Mouse (Mus musculus) lung, embryonic 14.5 days (tissue): ENCODE data around the gene Cdc42ep5. TPM values are rescaled to one million over a fixed set of nuclear protein-coding genes. Genes with fewer than 3 reads are reported as not detected.

Experiments
- ATAC-seq: fragments of 200-750 bp; cut with Nextera tagmentation; 2 replicates; pipeline ENCODE4 v1.8.0; 2017; ENCODE audit warnings: mild to moderate bottlenecking, moderate TSS enrichment, moderate library complexity; ENCODE audit not compliant: insufficient read depth
- DNase-seq: peaks from one replicate; pipeline ENCODE4 v3.0.0-alpha.2; 2015
- H3K27ac ChIP-seq: fragments of 300-500 bp; sonication (generic); 2 replicates; pipeline ENCODE4 v1.5.1; 2014; ENCODE audit warnings: low read depth, mild to moderate bottlenecking, moderate library complexity
- H3K27me3 ChIP-seq: fragments of 300-500 bp; sonication (generic); 2 replicates; pipeline ENCODE4 v1.6.1; 2014; ENCODE audit warnings: low read length, control low read depth; ENCODE audit not compliant: insufficient read depth
- H3K36me3 ChIP-seq: fragments of 300-500 bp; sonication (generic); 2 replicates; pipeline ENCODE4 v1.6.1; 2014; ENCODE audit warnings: control low read depth; ENCODE audit not compliant: insufficient read depth
- H3K4me1 ChIP-seq: fragments of 300-500 bp; sonication (generic); 2 replicates; pipeline ENCODE4 v1.6.1; 2014; ENCODE audit warnings: antibody characterized with exemption, control low read depth; ENCODE audit not compliant: insufficient read depth
- H3K4me2 ChIP-seq: fragments of 300-500 bp; sonication (generic); 2 replicates; pipeline ENCODE4 v1.6.1; 2014; ENCODE audit warnings: mild to moderate bottlenecking
- H3K4me3 ChIP-seq: fragments of 300-500 bp; sonication (generic); 2 replicates; pipeline ENCODE4 v1.5.1; 2014; ENCODE audit warnings: low read depth, low read length
- H3K9ac ChIP-seq: fragments of 300-500 bp; sonication (generic); 2 replicates; pipeline ENCODE4 v1.6.1; 2014
- H3K9me3 ChIP-seq: fragments of 300-500 bp; sonication (generic); 2 replicates; pipeline ENCODE4 v1.6.1; 2016; ENCODE audit warnings: low read depth, low read length, control low read depth
- CTCF ChIP-seq: IDR thresholded peaks from 2 replicates; pipeline ENCODE4 v1.5.1; 2016; ENCODE audit warnings: antibody characterized with exemption, low read depth
- WGBS: fragments of 180-500 bp; shearing (Covaris S2); extraction: QIAGEN DNeasy Blood & Tissue Kit; methylation state at CpG from one replicate; pipeline ENCODE4 v1.1.7; 2014; 5-methylcytosine and 5-hydroxymethylcytosine counted together
- polyA plus RNA-seq: library from polyadenylated mRNA; unstranded; fragments of >200 nt; fragmentation: Nextera tagmentation; extraction: Ambion mirVana; gene quantifications from 2 replicates; pipeline ENCODE4 v1.2.1, GENCODE M21; 2014

Gene Cdc42ep5
- polyA plus RNA-seq, 1 experiment from 2014 or later, result 37.5 TPM

GRCm38 (mm10) chr7:4132581-4132980, 32.1 kb downstream of the Cdc42ep5 start:
- no peak for TF ChIP-seq CTCF
- Histone ChIP-seq H3K27me3 (no peaks in the 10 kb centered on the region), H3K4me3 (no peak overlapping the region), H3K9me3 (no peaks in the 10 kb centered on the region), H3K9ac (no peak overlapping the region), H3K4me1 (no peaks in the 10 kb centered on the region), H3K27ac (no peak overlapping the region), H3K4me2 (no peak overlapping the region), H3K36me3 (no peaks in the 10 kb centered on the region)
- DNase-seq (no peak), ATAC-seq (no peak)
- 88% methylated on average over 3 of the region's 3 CpGs for WGBS

- no peak overlapping the region for H3K27ac ChIP-seq
These were observed 32.7 kb downstream of the Cdc42ep5 start for GRCm38 (mm10) chr7:4131964-4132363.

GRCm38 (mm10) chr7:4130686-4131452, 33.8 kb downstream of the Cdc42ep5 start:
- H3K4me2 ChIP-seq, result 0 out of 2 replicates have a peak overlapping the region, but pooled peaks have one; percentile 16
- peak; percentile 57 for ATAC-seq
- no peaks in the 10 kb centered on the region for H3K4me1 ChIP-seq
- no peak overlapping the region for H3K4me3 ChIP-seq
- peak; percentile 95 for DNase-seq
- no peaks in the 10 kb centered on the region for H3K9me3 ChIP-seq
- TF ChIP-seq CTCF, result peak; percentile 87
- no peaks in the 10 kb centered on the region for H3K27me3 ChIP-seq
- no peak overlapping the region for H3K27ac ChIP-seq
- WGBS, result 38% methylated on average over 13 of the region's 13 CpGs
- H3K36me3 ChIP-seq, result no peaks in the 10 kb centered on the region
- H3K9ac ChIP-seq, result no peak overlapping the region

More at GRCm38 (mm10) chr7:4131964-4132363, 32.7 kb downstream of the Cdc42ep5 start:
- no peaks in the 10 kb centered on the region for H3K27me3 ChIP-seq
- no peak overlapping the region for H3K4me2 ChIP-seq
- ATAC-seq, result no peak
- H3K36me3 ChIP-seq, result no peaks in the 10 kb centered on the region
- no peaks in the 10 kb centered on the region for H3K9me3 ChIP-seq
- TF ChIP-seq CTCF, result no peak
- H3K4me1 ChIP-seq, result no peaks in the 10 kb centered on the region
- no peak overlapping the region for H3K9ac ChIP-seq
- 79% methylated on average over 8 of the region's 8 CpGs for WGBS
- DNase-seq, result no peak
- no peak overlapping the region for H3K4me3 ChIP-seq

GRCm38 (mm10) chr7:4128860-4129259, 35.8 kb downstream of the Cdc42ep5 start:
- H3K4me1 ChIP-seq, result no peaks in the 10 kb centered on the region
- no peaks in the 10 kb centered on the region for H3K36me3 ChIP-seq
- TF ChIP-seq CTCF, result no peak
- H3K27ac ChIP-seq, result no peak overlapping the region
- DNase-seq (no peak), ATAC-seq (no peak)
- H3K4me2 ChIP-seq, result no peak overlapping the region
- 41% methylated on average over 6 of the region's 6 CpGs for WGBS
- H3K4me3 ChIP-seq, result no peak overlapping the region
- no peak overlapping the region for H3K9ac ChIP-seq
- H3K27me3 ChIP-seq, result no peaks in the 10 kb centered on the region
- no peaks in the 10 kb centered on the region for H3K9me3 ChIP-seq

- Histone ChIP-seq H3K27me3 (no peaks in the 10 kb centered on the region), H3K36me3 (no peaks in the 10 kb centered on the region), H3K9me3 (no peaks in the 10 kb centered on the region), H3K4me3 (no peak overlapping the region), H3K9ac (no peak overlapping the region), H3K27ac (no peak overlapping the region), H3K4me1 (no peaks in the 10 kb centered on the region), H3K4me2 (no peak overlapping the region)
- ATAC-seq (no peak), DNase-seq (no peak)
- 84% methylated on average over 4 of the region's 4 CpGs for WGBS
- no peak for TF ChIP-seq CTCF
These were observed 36.8 kb downstream of the Cdc42ep5 start for GRCm38 (mm10) chr7:4127894-4128293.

- H3K4me2 ChIP-seq, result no peak overlapping the region
- no peak for TF ChIP-seq CTCF
- H3K27ac ChIP-seq, result no peak overlapping the region
- H3K4me3 ChIP-seq, result no peak overlapping the region
- no peaks in the 10 kb centered on the region for H3K9me3 ChIP-seq
- ATAC-seq, result no peak
- no peaks in the 10 kb centered on the region for H3K27me3 ChIP-seq
- no peak for DNase-seq
- H3K36me3 ChIP-seq, result no peaks in the 10 kb centered on the region
- H3K9ac ChIP-seq, result no peak overlapping the region
- 86% methylated on average over 11 of the region's 11 CpGs for WGBS
- H3K4me1 ChIP-seq, result no peaks in the 10 kb centered on the region
These were observed 37.5 kb downstream of the Cdc42ep5 start for GRCm38 (mm10) chr7:4126992-4127785.

- Histone ChIP-seq H3K9ac (no peak overlapping the region), H3K4me1 (no peaks in the 10 kb centered on the region)
- WGBS, result 14% methylated on average over 9 of the region's 9 CpGs
These were observed 39.4 kb downstream of the Cdc42ep5 start for GRCm38 (mm10) chr7:4125306-4125705.

More at GRCm38 (mm10) chr7:4125306-4125705, 39.4 kb downstream of the Cdc42ep5 start:
- Histone ChIP-seq H3K27ac (no peak overlapping the region), H3K4me2 (no peak overlapping the region), H3K27me3 (peaks cover 9% of the 10 kb centered on the region; the same call in 1 of the 2 replicates), H3K36me3 (no peaks in the 10 kb centered on the region), H3K4me3 (no peak overlapping the region), H3K9me3 (no peaks in the 10 kb centered on the region)
- ATAC-seq, result no peak
- TF ChIP-seq CTCF, result peak; percentile 33
- no peak for DNase-seq
